Mouse (Mus musculus): ENCODE measurements around the gene Zcchc14.

Gene Zcchc14

DNA sequence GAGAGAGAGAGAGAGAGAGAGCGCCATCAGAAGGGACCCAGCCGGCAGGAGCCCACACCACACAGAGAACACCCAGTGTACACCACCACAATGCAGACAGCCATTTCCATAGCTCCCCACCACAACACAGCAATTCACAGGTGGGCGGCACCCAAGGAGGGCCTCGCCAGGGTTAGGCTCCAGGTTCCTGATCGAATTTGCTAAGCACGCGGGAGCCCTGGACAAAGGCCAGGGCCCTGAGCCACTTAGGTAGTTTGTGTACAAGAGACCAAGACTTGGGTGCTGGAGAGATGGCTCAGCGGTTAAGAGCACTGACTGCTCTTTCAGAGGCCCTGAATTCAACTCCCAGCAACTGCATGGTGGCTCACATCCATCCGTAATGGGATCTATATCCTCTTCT is 100.2 kb downstream of the Zcchc14 start:
- no peak for DNase-seq (ENCODE audit: low read depth, low spot score)

- peak; percentile 35 for DNase-seq (ENCODE audit: low read depth, low spot score)
These were observed 101.4 kb downstream of the Zcchc14 start for GRCm38 (mm10) chr8:121551065-121551985.

DNA sequence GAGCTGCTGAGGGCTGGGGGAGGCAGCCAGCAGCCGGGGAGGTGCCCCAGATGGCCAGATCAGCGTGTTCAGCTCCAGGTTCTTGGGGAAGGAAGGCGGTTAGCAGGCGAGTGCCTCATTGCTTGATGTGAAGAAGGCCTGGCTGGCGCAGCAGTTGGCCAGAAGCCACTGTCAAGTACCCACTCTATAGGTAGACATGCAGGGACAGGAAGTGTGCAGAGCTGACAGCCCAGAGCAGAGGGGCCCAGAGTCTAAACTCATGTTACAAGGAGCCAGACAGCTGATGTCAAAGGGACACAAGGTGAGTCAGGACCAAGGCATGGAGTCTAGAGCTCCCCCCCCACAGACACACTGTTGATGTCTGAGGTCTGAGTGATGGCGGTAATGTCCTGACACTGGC is 102.6 kb downstream of the Zcchc14 start:
- no peak for DNase-seq (ENCODE audit: low read depth, low spot score)
